Mouse (Mus musculus): ENCODE results near the gene Ctso. TPM values are rescaled to one million over a fixed set of nuclear protein-coding genes. Genes with fewer than 3 reads are reported as not detected.

Gene Ctso
- polyA plus RNA-seq, 1 experiment from 2014 or later = 38.6 TPM

- no peaks in the 10 kb centered on the region for H3K4me1 ChIP-seq (ENCODE audit: insufficient read depth, low read depth, low read length)
- 53% methylated on average over 3 of the region's 3 CpGs for WGBS
- TF ChIP-seq EP300 (IDR thresholded peaks at IDR 0.05) (no peak), CTCF (IDR thresholded peaks at IDR 0.05) (no peak)
- no peak overlapping the region for H3K9ac ChIP-seq (replicated peaks; ENCODE audit: low read depth)
- H3K4me2 ChIP-seq (replicated peaks; ENCODE audit: low read depth, low read length) = no peak overlapping the region
- no peak for ATAC-seq
- no peak overlapping the region for H3K27ac ChIP-seq (ENCODE audit: low read length)
- H3K4me3 ChIP-seq (ENCODE audit: low read depth, low read length) = no peak overlapping the region
- DNase-seq (ENCODE audit: low spot score) = no peak
- H3K36me3 ChIP-seq (ENCODE audit: insufficient read depth, low read length) = no peaks in the 10 kb centered on the region
- no peaks in the 10 kb centered on the region for H3K9me3 ChIP-seq (ENCODE audit: low read length)
- no peaks in the 10 kb centered on the region for H3K27me3 ChIP-seq (replicated peaks; ENCODE audit: insufficient read depth, low read length)
These were observed 32.2 kb downstream of the Ctso start for GRCm38 (mm10) chr3:81964596-81964995.

GRCm38 (mm10) chr3:81975607-81976006 is 43.2 kb downstream of the Ctso start:
- 24% methylated on average over 4 of the region's 4 CpGs for WGBS
- Histone ChIP-seq H3K27ac (ENCODE audit: low read length) (no peak overlapping the region), H3K4me2 (replicated peaks; ENCODE audit: low read depth, low read length) (no peak overlapping the region), H3K4me1 (ENCODE audit: insufficient read depth, low read depth, low read length) (no peaks in the 10 kb centered on the region; the same call in 1 of the 2 replicates), H3K27me3 (replicated peaks; ENCODE audit: insufficient read depth, low read length) (no peaks in the 10 kb centered on the region), H3K4me3 (ENCODE audit: low read depth, low read length) (no peak overlapping the region), H3K9ac (replicated peaks; ENCODE audit: low read depth) (no peak overlapping the region), H3K36me3 (ENCODE audit: insufficient read depth, low read length) (no peaks in the 10 kb centered on the region), H3K9me3 (ENCODE audit: low read length) (no peaks in the 10 kb centered on the region)
- ATAC-seq = peak; percentile 33; the same call in 1 of the 2 replicates
- DNase-seq (ENCODE audit: low spot score) = no peak
- TF ChIP-seq EP300 (IDR thresholded peaks at IDR 0.05) (no peak), CTCF (IDR thresholded peaks at IDR 0.05) (no peak)

GRCm38 (mm10) chr3:81976102-81976501 is 43.7 kb downstream of the Ctso start, which contains the start of gene Tdo2:
Tdo2 (minus strand) TSS chr3:81976202.
- Histone ChIP-seq H3K27ac (ENCODE audit: low read length) (no peak within 1 kb of the TSS), H3K4me2 (replicated peaks; ENCODE audit: low read depth, low read length) (no peak within 1 kb of the TSS), H3K9ac (replicated peaks; ENCODE audit: low read depth) (no peak within 1 kb of the TSS), H3K27me3 (replicated peaks; ENCODE audit: insufficient read depth, low read length) (no peaks in the 10 kb centered on the region), H3K4me1 (ENCODE audit: insufficient read depth, low read depth, low read length) (no peaks in the 10 kb centered on the region; the same call in 1 of the 2 replicates), H3K4me3 (ENCODE audit: low read depth, low read length) (no peak within 1 kb of the TSS), H3K36me3 (ENCODE audit: insufficient read depth, low read length) (no peaks in the 10 kb centered on the region), H3K9me3 (ENCODE audit: low read length) (no peaks in the 10 kb centered on the region)
- TF ChIP-seq CTCF (IDR thresholded peaks at IDR 0.05) = no peak
- no peak for TF ChIP-seq EP300 (IDR thresholded peaks at IDR 0.05)
- ATAC-seq (no peak), DNase-seq (ENCODE audit: low spot score) (no peak)

- 40% methylated on average over 5 of the region's 5 CpGs for WGBS
- no peak overlapping the region for H3K9ac ChIP-seq (replicated peaks; ENCODE audit: low read depth)
- H3K9me3 ChIP-seq (ENCODE audit: low read length) = no peaks in the 10 kb centered on the region
- H3K27ac ChIP-seq (ENCODE audit: low read length) = no peak overlapping the region
- H3K27me3 ChIP-seq (replicated peaks; ENCODE audit: insufficient read depth, low read length) = no peaks in the 10 kb centered on the region
- no peaks in the 10 kb centered on the region for H3K4me1 ChIP-seq (ENCODE audit: insufficient read depth, low read depth, low read length)
- no peak overlapping the region for H3K4me2 ChIP-seq (replicated peaks; ENCODE audit: low read depth, low read length)
- ATAC-seq = peak; percentile 61
- H3K36me3 ChIP-seq (ENCODE audit: insufficient read depth, low read length) = no peaks in the 10 kb centered on the region
- TF ChIP-seq EP300 (IDR thresholded peaks at IDR 0.05) (no peak), CTCF (IDR thresholded peaks at IDR 0.05) (no peak)
- DNase-seq (ENCODE audit: low spot score) = peak; percentile 47
- no peak overlapping the region for H3K4me3 ChIP-seq (ENCODE audit: low read depth, low read length)
These were observed 49.2 kb downstream of the Ctso start for GRCm38 (mm10) chr3:81981576-81981975.

- Histone ChIP-seq H3K9ac (replicated peaks; ENCODE audit: low read depth) (no peak within 1 kb of the TSS), H3K9me3 (ENCODE audit: low read length) (no peaks in the 10 kb centered on the region), H3K4me1 (ENCODE audit: insufficient read depth, low read depth, low read length) (no peaks in the 10 kb centered on the region), H3K4me3 (ENCODE audit: low read depth, low read length) (no peak within 1 kb of the TSS), H3K27me3 (replicated peaks; ENCODE audit: insufficient read depth, low read length) (no peaks in the 10 kb centered on the region), H3K27ac (ENCODE audit: low read length) (no peak within 1 kb of the TSS), H3K4me2 (replicated peaks; ENCODE audit: low read depth, low read length) (no peak within 1 kb of the TSS), H3K36me3 (ENCODE audit: insufficient read depth, low read length) (no peaks in the 10 kb centered on the region)
- TF ChIP-seq CTCF (IDR thresholded peaks at IDR 0.05) (no peak), EP300 (IDR thresholded peaks at IDR 0.05) (no peak)
- ATAC-seq (no peak), DNase-seq (ENCODE audit: low spot score) (no peak)
- 58% methylated on average over 5 of the region's 5 CpGs for WGBS
These were observed 49.6 kb downstream of the Ctso start, which contains the start of gene Asic5 for GRCm38 (mm10) chr3:81981990-81982389. Asic5 (plus strand) TSS chr3:81982290.

GRCm38 (mm10) chr3:81983120-81983895 is 50.9 kb downstream of the Ctso start:
- H3K27ac ChIP-seq (ENCODE audit: low read length) = no peak overlapping the region
- no peaks in the 10 kb centered on the region for H3K36me3 ChIP-seq (ENCODE audit: insufficient read depth, low read length)
- ATAC-seq (no peak), DNase-seq (ENCODE audit: low spot score) (no peak)
- H3K9me3 ChIP-seq (ENCODE audit: low read length) = no peaks in the 10 kb centered on the region
- TF ChIP-seq EP300 (IDR thresholded peaks at IDR 0.05) (no peak), CTCF (IDR thresholded peaks at IDR 0.05) (no peak)
- no peaks in the 10 kb centered on the region for H3K27me3 ChIP-seq (replicated peaks; ENCODE audit: insufficient read depth, low read length)
- no peak overlapping the region for H3K4me2 ChIP-seq (replicated peaks; ENCODE audit: low read depth, low read length)
- no peaks in the 10 kb centered on the region for H3K4me1 ChIP-seq (ENCODE audit: insufficient read depth, low read depth, low read length)
- no peak overlapping the region for H3K9ac ChIP-seq (replicated peaks; ENCODE audit: low read depth)
- no peak overlapping the region for H3K4me3 ChIP-seq (ENCODE audit: low read depth, low read length)
- WGBS = 61% methylated on average over 8 of the region's 8 CpGs

All from lung, postnatal 0 days (tissue).